Mouse (Mus musculus) embryonic facial prominence, embryonic 10.5 days (tissue): ENCODE measurements around the gene Gtf2ird2. TPM values are rescaled to one million over a fixed set of nuclear protein-coding genes. Genes with fewer than 3 reads are reported as not detected.
A peak's percentile ranks its signal among the peaks of the same experiment; 100 is the strongest.

Experiments
- DNase-seq: peaks from one replicate; pipeline ENCODE4 v3.0.0-alpha.2; 2017; ENCODE audit warnings: low spot score
- H3K27ac ChIP-seq: fragments of 300-500 bp; sonication (generic); replicated peaks from 2 replicates; pipeline ENCODE4 v1.5.1; 2016; ENCODE audit warnings: mild to moderate bottlenecking
- H3K27me3 ChIP-seq: fragments of 300-500 bp; sonication (generic); replicated peaks from 2 replicates; pipeline ENCODE4 v1.6.1; 2016; ENCODE audit warnings: low read depth, mild to moderate bottlenecking; ENCODE audit not compliant: poor library complexity, severe bottlenecking
- H3K36me3 ChIP-seq: fragments of 300-500 bp; sonication (generic); replicated peaks from 2 replicates; pipeline ENCODE4 v1.6.1; 2016; ENCODE audit warnings: mild to moderate bottlenecking, moderate library complexity
- H3K4me1 ChIP-seq: fragments of 300-500 bp; sonication (generic); 2 replicates; pipeline ENCODE4 v1.6.1; 2016
- H3K4me3 ChIP-seq: fragments of 300-500 bp; sonication (generic); 2 replicates; pipeline ENCODE4 v1.5.1; 2016; ENCODE audit warnings: mild to moderate bottlenecking, moderate library complexity
- H3K9me3 ChIP-seq: fragments of 300-500 bp; sonication (generic); 2 replicates; pipeline ENCODE4 v1.6.1; 2016; ENCODE audit warnings: mild to moderate bottlenecking
- WGBS: fragments of 180-500 bp; shearing (Covaris S2); methylation state at CpG from one replicate; pipeline ENCODE4 v1.1.7; 2016; 5-methylcytosine and 5-hydroxymethylcytosine counted together
- polyA plus RNA-seq: library from polyadenylated mRNA; unstranded; fragments of >200 nt; fragmentation: Nextera tagmentation; extraction: Ambion mirVana; gene quantifications from 2 replicates; pipeline ENCODE4 v1.2.1, GENCODE M21; 2016

Gtf2ird2 gene
- polyA plus RNA-seq = 8.1 and 8.5 TPM in 2 replicates

GRCm38 (mm10) chr5:134183880-134184808 lies at the start of gene Gtf2ird2:
TSS of gene Gtf2ird2 (plus strand) at chr5:134184019.
- Histone ChIP-seq H3K27ac (peak within 1 kb of the TSS; percentile 99), H3K4me1 (peaks cover 26% of the 10 kb centered on the region), H3K36me3 (no peaks in the 10 kb centered on the region), H3K9me3 (no peaks in the 10 kb centered on the region), H3K27me3 (no peaks in the 10 kb centered on the region), H3K4me3 (peak within 1 kb of the TSS; percentile 85)
- WGBS = under 1% methylated on average over 92 of the region's 92 CpGs
- DNase-seq = peak; percentile 99

- peaks cover 64% of the 10 kb centered on the region for H3K36me3 ChIP-seq
- H3K27me3 ChIP-seq = no peaks in the 10 kb centered on the region
- H3K9me3 ChIP-seq = no peaks in the 10 kb centered on the region
- H3K27ac ChIP-seq = no peak overlapping the region
- DNase-seq = no peak
- WGBS = 96% methylated on average over 12 of the region's 12 CpGs
- no peak overlapping the region for H3K4me3 ChIP-seq
- peaks cover 7% of the 10 kb centered on the region for H3K4me1 ChIP-seq
Measured at GRCm38 (mm10) chr5:134136022-134136421, 47.8 kb upstream of the Gtf2ird2 start.

- H3K27me3 ChIP-seq = no peaks in the 10 kb centered on the region
- no peak overlapping the region for H3K27ac ChIP-seq
- no peak overlapping the region for H3K4me3 ChIP-seq
- DNase-seq = no peak
- 88% methylated on average over 5 of the region's 5 CpGs for WGBS
- no peaks in the 10 kb centered on the region for H3K4me1 ChIP-seq
- peaks cover 73% of the 10 kb centered on the region for H3K36me3 ChIP-seq
- H3K9me3 ChIP-seq = no peaks in the 10 kb centered on the region
Measured at GRCm38 (mm10) chr5:134137933-134138332, 45.9 kb upstream of the Gtf2ird2 start.

GRCm38 (mm10) chr5:134139429-134139828 lies 44.4 kb upstream of the Gtf2ird2 start:
- WGBS = 90% methylated on average over 6 of the region's 6 CpGs
- H3K27me3 ChIP-seq = no peaks in the 10 kb centered on the region
- no peak overlapping the region for H3K27ac ChIP-seq
- H3K4me3 ChIP-seq = no peak overlapping the region
- H3K9me3 ChIP-seq = no peaks in the 10 kb centered on the region
- peaks cover 4% of the 10 kb centered on the region; the same call in 1 of the 2 replicates for H3K4me1 ChIP-seq
- no peak for DNase-seq
- H3K36me3 ChIP-seq = peaks cover 73% of the 10 kb centered on the region

- WGBS = 76% methylated on average over 7 of the region's 7 CpGs
- Histone ChIP-seq H3K27ac (no peak overlapping the region), H3K4me1 (peaks cover 4% of the 10 kb centered on the region; the same call in 1 of the 2 replicates), H3K4me3 (no peak overlapping the region), H3K9me3 (0 out of 2 replicates have a peak, but pooled peaks cover 7% of the 10 kb centered on the region), H3K27me3 (no peaks in the 10 kb centered on the region), H3K36me3 (peaks cover 69% of the 10 kb centered on the region)
- no peak for DNase-seq
Measured at GRCm38 (mm10) chr5:134141236-134141635, 42.6 kb upstream of the Gtf2ird2 start.

DNA sequence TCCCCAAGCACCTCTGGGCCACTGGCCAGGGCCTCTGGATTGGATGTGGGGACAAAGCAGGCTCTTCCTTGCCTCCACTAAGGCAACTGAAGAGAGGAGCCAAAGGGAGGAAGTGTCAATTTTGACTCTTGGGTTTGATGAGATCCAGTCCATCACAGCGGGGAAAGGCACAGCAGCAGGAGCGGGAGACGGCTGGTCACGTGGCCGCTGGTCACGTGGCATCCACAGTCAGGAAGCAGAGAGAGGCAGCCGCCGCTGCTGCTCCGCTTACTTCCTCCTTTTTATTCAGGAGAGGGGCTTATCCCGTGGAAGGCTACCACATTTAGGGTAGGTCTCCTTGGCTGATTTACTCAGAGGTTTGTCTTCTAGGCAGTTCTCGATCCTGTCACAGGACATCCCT lies 41.4 kb upstream of the Gtf2ird2 start:
- 79% methylated on average over 11 of the region's 11 CpGs for WGBS
- Histone ChIP-seq H3K4me1 (peaks cover 4% of the 10 kb centered on the region; the same call in 1 of the 2 replicates), H3K36me3 (peaks cover 66% of the 10 kb centered on the region), H3K4me3 (no peak overlapping the region), H3K9me3 (0 out of 2 replicates have a peak, but pooled peaks cover 7% of the 10 kb centered on the region), H3K27me3 (no peaks in the 10 kb centered on the region), H3K27ac (no peak overlapping the region)
- DNase-seq = no peak

DNA sequence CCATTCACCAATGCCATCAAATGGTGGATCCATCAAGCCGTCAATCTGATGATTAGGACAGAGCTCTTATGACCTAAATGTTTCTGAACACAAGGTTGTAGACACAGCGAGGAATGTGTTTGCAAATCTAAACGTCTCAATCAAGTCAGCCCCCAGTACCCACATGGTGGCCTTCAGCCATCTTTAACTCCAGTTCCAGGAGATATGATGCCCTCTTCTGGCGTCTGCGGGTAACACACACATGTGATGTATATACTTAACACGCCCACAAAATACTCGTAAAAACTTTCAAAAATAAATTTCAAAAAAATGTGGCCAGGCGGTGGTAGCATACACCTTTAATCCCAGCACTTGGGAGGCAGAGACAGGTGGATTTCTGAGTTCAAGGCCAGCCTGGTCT lies 38.8 kb upstream of the Gtf2ird2 start:
- Histone ChIP-seq H3K9me3 (0 out of 2 replicates have a peak, but pooled peaks cover 7% of the 10 kb centered on the region), H3K36me3 (peaks cover 75% of the 10 kb centered on the region), H3K4me1 (peaks cover 4% of the 10 kb centered on the region; the same call in 1 of the 2 replicates), H3K27ac (no peak overlapping the region), H3K4me3 (no peak overlapping the region), H3K27me3 (no peaks in the 10 kb centered on the region)
- DNase-seq = no peak
- WGBS = 93% methylated on average over 8 of the region's 8 CpGs

DNA sequence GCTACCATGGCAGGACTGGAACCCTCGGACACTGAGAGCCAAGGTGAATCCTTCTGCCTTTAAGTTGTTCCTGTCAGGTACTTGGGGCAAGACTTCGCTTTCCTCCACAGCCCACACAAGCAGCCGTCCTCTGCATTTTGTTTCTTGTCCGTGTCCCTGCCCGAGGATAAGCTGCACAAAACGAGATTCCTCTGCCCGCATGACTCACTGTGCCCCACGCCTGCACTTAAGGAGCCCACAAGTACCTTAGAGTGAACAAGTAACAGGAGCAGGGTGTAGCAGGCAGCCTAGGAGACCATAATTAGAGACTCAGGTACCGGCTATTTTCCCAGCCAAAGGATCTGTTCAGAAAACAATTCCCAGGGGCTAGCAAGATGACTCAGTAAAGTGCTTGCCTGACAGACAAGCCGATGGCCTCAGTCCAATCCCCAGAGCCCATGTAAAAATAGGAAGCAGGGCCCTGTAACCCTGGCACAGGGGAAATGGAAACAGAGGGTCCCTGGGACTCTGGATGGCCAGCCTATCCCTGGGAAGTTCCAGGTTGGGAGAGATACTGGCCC lies 36.5 kb upstream of the Gtf2ird2 start:
- Histone ChIP-seq H3K36me3 (peaks cover 86% of the 10 kb centered on the region), H3K4me3 (no peak overlapping the region), H3K27me3 (no peaks in the 10 kb centered on the region), H3K4me1 (peaks cover 4% of the 10 kb centered on the region; the same call in 1 of the 2 replicates), H3K27ac (no peak overlapping the region), H3K9me3 (0 out of 2 replicates have a peak, but pooled peaks cover 7% of the 10 kb centered on the region)
- 86% methylated on average over 10 of the region's 10 CpGs for WGBS
- DNase-seq = no peak

DNA sequence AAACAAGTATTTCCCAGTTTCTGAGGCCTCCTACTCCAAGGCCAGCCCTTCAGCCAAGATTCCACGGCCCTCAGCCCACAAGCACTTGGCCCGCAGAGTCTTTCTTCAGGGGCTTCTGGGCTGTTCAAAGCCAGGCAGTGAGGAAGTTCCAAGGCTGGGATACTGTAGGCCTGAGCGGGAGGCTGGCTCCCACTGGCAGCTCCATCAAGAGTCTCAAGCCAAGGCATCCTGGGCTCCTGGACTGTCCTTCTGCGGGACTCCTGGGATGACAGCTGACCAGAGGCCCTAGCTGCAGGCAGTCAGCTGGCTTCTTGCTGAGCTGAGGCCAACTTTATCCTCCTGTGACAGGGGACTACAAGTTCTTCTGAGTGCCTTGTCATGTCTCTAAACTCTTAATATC lies 35.7 kb upstream of the Gtf2ird2 start:
- Histone ChIP-seq H3K9me3 (0 out of 2 replicates have a peak, but pooled peaks cover 7% of the 10 kb centered on the region), H3K27me3 (no peaks in the 10 kb centered on the region), H3K4me3 (no peak overlapping the region), H3K4me1 (peaks cover 3% of the 10 kb centered on the region; the same call in 1 of the 2 replicates), H3K27ac (no peak overlapping the region), H3K36me3 (peaks cover 87% of the 10 kb centered on the region)
- DNase-seq = no peak
- WGBS = 90% methylated on average over 4 of the region's 4 CpGs

- Histone ChIP-seq H3K27me3 (no peaks in the 10 kb centered on the region), H3K4me3 (no peak overlapping the region), H3K4me1 (no peaks in the 10 kb centered on the region), H3K9me3 (no peaks in the 10 kb centered on the region), H3K36me3 (peaks cover 98% of the 10 kb centered on the region), H3K27ac (no peak overlapping the region)
- no peak for DNase-seq
- 85% methylated on average over 11 of the region's 11 CpGs for WGBS
Measured at GRCm38 (mm10) chr5:134151895-134152294, 31.9 kb upstream of the Gtf2ird2 start.

GRCm38 (mm10) chr5:134155916-134156466 lies 27.8 kb upstream of the Gtf2ird2 start:
- Histone ChIP-seq H3K27ac (no peak overlapping the region), H3K4me1 (no peaks in the 10 kb centered on the region), H3K9me3 (no peaks in the 10 kb centered on the region), H3K4me3 (no peak overlapping the region), H3K36me3 (peaks cover 97% of the 10 kb centered on the region), H3K27me3 (no peaks in the 10 kb centered on the region)
- no peak for DNase-seq
- WGBS = 93% methylated on average over 7 of the region's 7 CpGs

DNA sequence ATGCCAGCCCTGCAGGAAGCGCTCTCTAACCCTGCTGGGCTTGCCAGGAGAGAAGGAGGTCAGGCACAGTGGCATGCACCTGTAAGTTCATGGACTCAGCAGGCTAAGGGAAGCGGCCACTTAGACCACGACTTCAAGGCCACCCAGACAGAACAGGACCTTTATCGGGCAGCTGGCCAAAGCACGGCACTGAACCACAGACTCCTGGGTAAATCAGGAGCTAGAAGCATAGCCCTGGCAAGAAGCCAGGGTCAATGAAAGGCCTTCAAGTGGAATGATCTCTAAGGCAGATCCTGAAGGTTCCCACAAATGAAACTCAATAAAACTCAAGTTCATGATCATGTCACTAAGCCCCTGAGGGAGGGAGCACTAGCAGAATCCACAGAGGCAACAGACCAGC lies 19.1 kb upstream of the Gtf2ird2 start:
- Histone ChIP-seq H3K9me3 (no peaks in the 10 kb centered on the region), H3K4me3 (no peak overlapping the region), H3K4me1 (no peaks in the 10 kb centered on the region), H3K27ac (no peak overlapping the region), H3K27me3 (no peaks in the 10 kb centered on the region), H3K36me3 (peaks cover 97% of the 10 kb centered on the region)
- DNase-seq = no peak
- 90% methylated on average over 5 of the region's 5 CpGs for WGBS
